Mouse (Mus musculus): ENCODE measurements at regions not wholly inside any gene's neighbourhood (a gene's known extent, or its start where the extent isn't known, plus 50 kb on each side); places are given as distances from the start of the nearest gene placed in this dataset.

DNA sequence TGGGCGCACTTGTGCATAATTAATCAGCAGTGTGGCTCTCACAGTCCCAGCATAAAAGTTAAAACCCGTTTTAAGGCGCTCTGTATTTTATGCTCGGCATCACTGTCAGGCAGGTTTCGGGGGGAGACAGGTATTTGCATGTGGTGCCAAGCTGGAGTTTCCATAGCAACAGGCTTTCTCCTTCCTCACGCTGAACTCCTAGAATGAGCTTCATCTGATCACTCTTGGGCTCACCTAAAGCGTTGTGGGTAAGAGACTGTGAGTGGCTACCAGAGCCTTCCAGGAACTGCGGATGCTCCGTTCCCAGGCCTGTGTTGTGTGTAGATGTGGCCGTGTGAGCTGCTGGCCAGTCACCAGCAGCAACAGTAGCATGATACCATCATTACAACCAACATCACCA, 161.5 kb downstream of the Ajap1 start:
- no peak for TF ChIP-seq GABPA (IDR thresholded peaks at IDR 0.05; ENCODE audit: low read depth, low read length)
- TF ChIP-seq GATA1 (IDR thresholded peaks at IDR 0.05; ENCODE audit: low read depth, low read length), result no peak
- no peak for TF ChIP-seq MYC (IDR thresholded peaks at IDR 0.05; ENCODE audit: low read depth, low read length)
- TF ChIP-seq MXI1 (IDR thresholded peaks at IDR 0.05; ENCODE audit: low read depth, low read length), result no peak
- no peak for TF ChIP-seq ELF1 (IDR thresholded peaks at IDR 0.05; ENCODE audit: low read depth, low read length)
- TF ChIP-seq MAZ (IDR thresholded peaks at IDR 0.05; ENCODE audit: low read depth, low read length), result no peak
- no peak for TF ChIP-seq HCFC1 (IDR thresholded peaks at IDR 0.05; ENCODE audit: low read depth, low read length)

DNA sequence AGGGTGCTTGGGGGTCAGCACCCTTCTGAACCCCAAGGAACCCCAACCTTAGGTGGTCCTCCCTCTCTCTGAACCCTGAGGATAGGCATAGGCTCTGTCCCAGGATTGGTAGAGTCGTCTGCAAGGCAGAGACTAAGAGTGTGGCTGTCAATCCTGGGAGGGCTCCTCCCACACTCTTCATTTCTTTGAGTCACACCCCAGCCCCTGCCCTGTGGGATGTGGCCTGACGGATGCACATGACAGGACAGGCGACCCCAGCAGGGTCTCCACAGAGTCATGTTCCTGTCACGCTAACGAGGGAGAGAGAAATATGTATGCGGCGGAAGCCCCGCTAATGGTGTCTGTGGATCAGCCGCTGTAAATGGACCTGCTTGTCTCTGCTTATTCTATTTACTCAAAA, 162.0 kb downstream of the Ajap1 start:
- Histone ChIP-seq H3K36me3 (ENCODE audit: control insufficient read depth in 1 of 2, insufficient read depth in 2 of 2, low read length in 2 of 2) (no peaks in the 10 kb centered on the region), H3K27ac (ENCODE audit: control insufficient read depth, low read depth, low read length) (no peak overlapping the region), H3K9ac (ENCODE audit: control insufficient read depth, low read depth, low read length, poor library complexity, severe bottlenecking) (no peak overlapping the region), H3K27me3 (ENCODE audit: control insufficient read depth in 1 of 2, insufficient read depth in 2 of 2, low read length in 2 of 2) (no peaks in the 10 kb centered on the region), H3K4me1 (ENCODE audit: control insufficient read depth in 1 of 2, insufficient read depth in 2 of 2, low read length in 2 of 2) (no peaks in the 10 kb centered on the region), H3K79me2 (ENCODE audit: control insufficient read depth, insufficient read depth, low read length, poor library complexity) (no peaks in the 10 kb centered on the region), H3K9me3 (replicated peaks; ENCODE audit: insufficient read depth, low read length) (no peaks in the 10 kb centered on the region), H3K4me3 (ENCODE audit: control insufficient read depth in 1 of 2, insufficient read depth in 1 of 2, low read depth in 2 of 2, low read length in 2 of 2) (no peak overlapping the region)
- no peak for TF ChIP-seq BHLHE40 (IDR thresholded peaks at IDR 0.05; ENCODE audit: borderline replicate concordance, low read depth, low read length)
- DNase-seq (ENCODE audit: low read depth, low spot score), result no peak

More for the DNA sequence above, 161.5 kb downstream of the Ajap1 start:
- Histone ChIP-seq H3K4me3 (ENCODE audit: control insufficient read depth in 1 of 2, insufficient read depth in 1 of 2, low read depth in 2 of 2, low read length in 2 of 2) (no peak overlapping the region), H3K36me3 (ENCODE audit: control insufficient read depth in 1 of 2, insufficient read depth in 2 of 2, low read length in 2 of 2) (no peaks in the 10 kb centered on the region), H3K4me1 (ENCODE audit: control insufficient read depth in 1 of 2, insufficient read depth in 2 of 2, low read length in 2 of 2) (no peaks in the 10 kb centered on the region), H3K9me3 (replicated peaks; ENCODE audit: insufficient read depth, low read length) (no peaks in the 10 kb centered on the region), H3K27ac (ENCODE audit: control insufficient read depth, low read depth, low read length) (no peak overlapping the region), H3K9ac (ENCODE audit: control insufficient read depth, low read depth, low read length, poor library complexity, severe bottlenecking) (no peak overlapping the region), H3K27me3 (ENCODE audit: control insufficient read depth in 1 of 2, insufficient read depth in 2 of 2, low read length in 2 of 2) (no peaks in the 10 kb centered on the region), H3K79me2 (ENCODE audit: control insufficient read depth, insufficient read depth, low read length, poor library complexity) (no peaks in the 10 kb centered on the region)
- no peak for DNase-seq (ENCODE audit: low read depth, low spot score)

- no peak for TF ChIP-seq MYC (IDR thresholded peaks at IDR 0.05; ENCODE audit: low read depth, low read length)
- TF ChIP-seq RAD21 (IDR thresholded peaks at IDR 0.05; ENCODE audit: low read depth, low read length), result no peak
- no peak for TF ChIP-seq POLR2A (IDR thresholded peaks at IDR 0.05; ENCODE audit: control insufficient read depth in 1 of 2, insufficient read depth in 1 of 2, low read depth in 1 of 2, low read length in 2 of 2, poor library complexity in 1 of 2)
- TF ChIP-seq EP300 (IDR thresholded peaks at IDR 0.05; ENCODE audit: low read depth in 1 of 2, low read length in 2 of 2), result no peak
- TF ChIP-seq MAZ (IDR thresholded peaks at IDR 0.05; ENCODE audit: low read depth, low read length), result no peak
- TF ChIP-seq POLR2AphosphoS5 (IDR thresholded peaks at IDR 0.05; ENCODE audit: borderline replicate concordance, low read depth, low read length), result no peak
- no peak for TF ChIP-seq GABPA (IDR thresholded peaks at IDR 0.05; ENCODE audit: low read depth, low read length)
- TF ChIP-seq MAX (IDR thresholded peaks at IDR 0.05; ENCODE audit: low read length), result no peak
- no peak for TF ChIP-seq MAFK (IDR thresholded peaks at IDR 0.05; ENCODE audit: borderline replicate concordance, low read depth, low read length)
- no peak for TF ChIP-seq JUND (IDR thresholded peaks at IDR 0.05; ENCODE audit: low read depth, low read length)
- TF ChIP-seq TAL1 (IDR thresholded peaks at IDR 0.05; ENCODE audit: low read length), result no peak
- no peak for TF ChIP-seq E2F4 (IDR thresholded peaks at IDR 0.05; ENCODE audit: borderline replicate concordance, low read depth, low read length)
- no peak for TF ChIP-seq NRF1 (IDR thresholded peaks at IDR 0.05; ENCODE audit: insufficient read depth, low read depth, low read length, poor library complexity, severe bottlenecking)
- no peak for TF ChIP-seq POLR2AphosphoS2 (IDR thresholded peaks at IDR 0.05; ENCODE audit: low read length)
- no peak for TF ChIP-seq CTCF (IDR thresholded peaks at IDR 0.05 in 2 of 3, conservative IDR thresholded peaks at IDR 0.05 in 1 of 3; ENCODE audit: control insufficient read depth in 1 of 3, insufficient read depth in 1 of 3, low read depth in 2 of 3, low read length in 3 of 3, poor library complexity in 1 of 3, severe bottlenecking in 1 of 3)
- no peak for TF ChIP-seq BHLHE40 (IDR thresholded peaks at IDR 0.05; ENCODE audit: borderline replicate concordance, low read depth, low read length)
- TF ChIP-seq UBTF (IDR thresholded peaks at IDR 0.05; ENCODE audit: borderline replicate concordance, insufficient read depth, low read depth, low read length), result no peak
- no peak for TF ChIP-seq SIN3A (IDR thresholded peaks at IDR 0.05; ENCODE audit: low read length)
- TF ChIP-seq ZC3H11A (IDR thresholded peaks at IDR 0.05; ENCODE audit: low read depth, low read length), result no peak
- Histone ChIP-seq H3K27ac (ENCODE audit: control insufficient read depth, low read depth, low read length) (no peak overlapping the region), H3K4me1 (ENCODE audit: control insufficient read depth in 1 of 2, insufficient read depth in 2 of 2, low read length in 2 of 2) (no peaks in the 10 kb centered on the region), H3K9me3 (replicated peaks; ENCODE audit: insufficient read depth, low read length) (no peaks in the 10 kb centered on the region), H3K79me2 (ENCODE audit: control insufficient read depth, insufficient read depth, low read length, poor library complexity) (no peaks in the 10 kb centered on the region), H3K36me3 (ENCODE audit: control insufficient read depth in 1 of 2, insufficient read depth in 2 of 2, low read length in 2 of 2) (no peaks in the 10 kb centered on the region), H3K4me3 (ENCODE audit: control insufficient read depth in 1 of 2, insufficient read depth in 1 of 2, low read depth in 2 of 2, low read length in 2 of 2) (no peak overlapping the region), H3K9ac (ENCODE audit: control insufficient read depth, low read depth, low read length, poor library complexity, severe bottlenecking) (no peak overlapping the region), H3K27me3 (ENCODE audit: control insufficient read depth in 1 of 2, insufficient read depth in 2 of 2, low read length in 2 of 2) (no peaks in the 10 kb centered on the region)
- no peak for DNase-seq (ENCODE audit: low read depth, low spot score)
Observed at GRCm38 (mm10) chr4:153316964-153317724, 165.5 kb downstream of the Ajap1 start.
